Mouse (Mus musculus): ENCODE data around the gene Ptges3l.
"Not testable (repeated sequence)": the region's sequence is repeated elsewhere in the genome, so short reads cannot be mapped to it uniquely, and the experiment has no call there.

Ptges3l gene

DNA sequence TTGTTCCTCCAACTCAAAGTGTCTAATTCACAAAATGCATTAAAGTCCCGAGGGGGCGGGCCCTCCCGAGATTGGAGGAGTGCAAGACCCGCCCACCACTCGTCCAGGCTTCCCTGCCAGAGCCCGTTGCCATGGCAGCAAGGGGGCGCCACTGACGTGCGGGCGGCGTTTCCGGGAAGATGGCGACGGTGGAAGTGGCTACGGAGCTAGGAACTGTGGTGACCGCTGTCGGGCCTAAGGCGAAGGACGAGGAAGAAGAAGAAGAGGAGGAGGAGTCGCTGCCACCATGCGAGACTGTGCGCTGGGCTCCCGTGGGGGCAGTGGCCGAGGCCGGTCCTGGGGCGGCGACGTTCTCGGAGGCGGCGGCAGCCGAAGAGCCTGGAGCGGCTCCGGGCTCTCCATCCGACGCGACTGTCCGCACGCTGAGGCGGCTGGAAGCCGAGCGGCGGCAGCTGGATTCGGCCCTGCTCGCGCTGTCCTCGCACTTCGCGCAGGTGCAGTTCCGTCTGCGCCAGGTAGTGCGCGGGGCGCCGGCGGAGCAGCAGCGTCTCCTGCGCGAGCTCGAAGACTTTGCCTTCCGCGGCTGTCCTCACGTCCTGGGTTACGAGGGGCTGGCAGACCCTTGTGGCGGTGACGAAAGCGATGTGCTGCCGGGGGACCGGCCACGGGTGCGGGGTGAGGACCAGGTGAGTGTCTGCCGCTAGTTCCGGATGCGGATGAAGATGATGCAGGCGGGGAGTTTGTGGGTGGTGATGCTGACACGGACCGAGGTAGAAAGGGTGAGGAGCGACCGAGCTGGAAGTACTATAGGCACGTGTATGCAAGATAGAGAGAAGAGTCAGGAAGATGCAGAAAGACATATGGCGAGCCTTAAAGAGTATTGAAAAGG, at the start of gene Ptges3l, which contains the start of gene Rundc1:
Gene Ptges3l (minus strand): TSS at position 409 of the 889 bp plus-strand sequence.
Gene Rundc1 (plus strand): TSS at position 161 of the 889 bp plus-strand sequence.
- peak; percentile 95 for DNase-seq (ENCODE audit: low spot score)

DNA sequence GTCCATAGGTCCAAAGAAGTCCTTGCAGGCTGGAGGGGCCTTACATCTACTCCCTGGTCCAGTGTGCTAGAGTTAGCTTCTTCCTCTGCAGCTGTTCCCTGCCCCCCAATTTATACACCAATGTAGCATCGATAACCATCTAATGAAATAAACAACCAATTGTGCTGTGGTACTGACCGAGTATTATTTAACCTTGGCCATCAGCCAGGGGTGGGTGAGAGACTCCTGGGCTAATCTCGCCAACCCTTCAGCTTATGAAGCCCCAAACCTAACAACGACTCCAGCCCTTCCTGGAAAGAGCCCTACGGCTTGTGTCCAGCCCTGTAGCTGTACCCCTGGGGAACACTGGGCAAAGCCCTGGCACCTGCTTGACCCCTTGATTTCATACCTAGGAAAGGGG, 49.2 kb upstream of the Ptges3l start:
- DNase-seq (ENCODE audit: low spot score): no peak

DNA sequence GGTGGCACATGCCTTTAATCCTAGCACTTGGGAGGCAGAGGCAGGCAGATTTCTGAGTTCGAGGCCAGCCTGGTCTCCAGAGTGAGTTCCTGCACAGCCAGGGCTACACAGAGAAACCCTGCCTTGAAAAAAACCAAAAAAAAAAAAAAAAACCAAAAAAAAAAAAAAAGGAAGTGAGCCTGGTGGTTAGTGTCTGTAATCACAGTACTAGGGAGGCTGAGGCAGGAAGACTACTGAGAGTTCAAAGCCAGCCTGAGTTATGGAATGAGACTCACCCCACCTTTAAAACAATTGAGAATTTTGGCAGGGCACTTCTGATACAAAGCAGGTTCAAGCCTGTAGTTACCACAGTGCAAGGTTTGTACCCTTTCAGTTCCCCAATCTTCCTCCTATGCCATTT, 48.6 kb upstream of the Ptges3l start:
- DNase-seq (ENCODE audit: low spot score): not testable (repeated sequence)

DNA sequence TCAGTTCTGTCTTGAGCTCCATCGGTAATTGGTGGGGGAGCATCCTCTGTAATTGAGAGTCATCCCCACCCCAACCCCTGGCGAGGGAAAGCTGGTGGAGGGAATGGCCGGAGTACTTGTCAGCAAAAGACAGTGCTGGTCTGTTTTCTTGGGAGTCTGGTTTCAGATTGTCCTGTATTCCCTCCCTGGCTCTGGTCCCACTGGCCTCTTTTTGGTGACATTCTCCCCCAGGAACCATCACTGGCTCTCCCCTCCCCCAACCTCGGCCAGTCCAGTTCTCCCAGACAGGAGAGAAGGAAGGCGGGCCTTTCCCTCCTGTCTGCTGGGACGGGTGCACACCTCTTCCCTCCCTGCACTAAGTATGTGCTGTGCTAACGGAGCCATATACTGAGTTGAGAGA, 47.2 kb upstream of the Ptges3l start:
- no peak for DNase-seq (ENCODE audit: low spot score)

DNA sequence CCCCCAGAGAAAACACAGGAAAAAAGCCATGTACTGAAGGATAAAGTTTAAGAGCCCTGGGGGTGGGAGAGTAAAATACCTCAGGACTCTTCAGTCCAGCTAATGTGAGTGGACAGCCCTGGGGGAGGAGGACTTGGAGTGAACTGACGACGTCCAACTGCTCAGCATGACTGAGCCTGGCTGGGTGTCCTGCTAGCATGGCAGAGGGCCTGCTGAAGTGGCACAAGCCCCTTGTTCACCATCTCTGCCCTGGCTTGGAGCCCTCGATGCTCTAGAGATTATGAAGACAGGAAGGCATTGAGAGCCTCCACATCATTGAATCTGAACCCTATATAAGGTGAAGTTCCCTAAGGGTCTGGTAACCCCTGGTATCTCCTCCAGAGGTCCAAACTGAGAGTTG, 46.8 kb upstream of the Ptges3l start:
- no peak for DNase-seq (ENCODE audit: low spot score)

DNA sequence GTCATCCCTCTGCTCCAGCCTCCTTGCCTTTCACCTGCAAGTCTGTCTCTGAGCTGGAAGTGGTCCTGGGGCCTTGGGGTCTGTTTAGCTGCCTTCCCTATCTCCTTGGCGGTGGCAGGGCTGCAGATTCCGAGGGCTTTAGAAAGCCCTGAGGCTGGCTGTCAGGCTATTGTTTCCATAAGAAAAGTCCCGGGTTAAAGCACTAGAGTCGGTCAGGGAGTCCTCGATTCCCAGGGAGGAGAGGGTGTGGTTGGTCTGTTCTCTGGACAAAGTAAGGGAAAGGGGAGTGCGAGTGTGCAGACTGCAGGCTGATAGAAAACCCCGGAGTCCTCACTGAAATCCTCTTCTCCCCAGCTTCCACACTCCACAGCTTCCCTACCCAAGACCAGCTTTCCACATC, 45.1 kb upstream of the Ptges3l start:
- DNase-seq (ENCODE audit: low spot score): peak; percentile 3

DNA sequence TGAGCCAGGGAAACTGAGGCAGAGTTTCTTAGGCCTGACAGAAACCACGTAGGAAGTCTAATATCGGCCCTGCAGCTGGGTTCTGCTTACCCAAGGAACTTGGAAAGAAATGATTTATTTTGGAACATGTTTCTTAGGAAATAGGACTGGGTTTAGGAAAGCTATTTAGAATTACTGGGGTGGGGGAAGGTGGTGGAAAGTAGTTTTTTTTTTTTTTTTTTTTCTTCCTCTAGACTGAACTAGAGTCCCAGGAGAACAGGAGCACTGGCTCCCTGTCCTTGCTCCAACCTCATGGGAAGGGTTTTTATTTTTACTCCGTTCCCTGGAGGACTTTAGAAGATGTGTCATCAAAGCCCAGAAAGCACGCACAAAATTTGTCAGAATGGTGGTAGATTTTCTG, 44.0 kb upstream of the Ptges3l start:
- DNase-seq (ENCODE audit: low spot score): peak; percentile 1

DNA sequence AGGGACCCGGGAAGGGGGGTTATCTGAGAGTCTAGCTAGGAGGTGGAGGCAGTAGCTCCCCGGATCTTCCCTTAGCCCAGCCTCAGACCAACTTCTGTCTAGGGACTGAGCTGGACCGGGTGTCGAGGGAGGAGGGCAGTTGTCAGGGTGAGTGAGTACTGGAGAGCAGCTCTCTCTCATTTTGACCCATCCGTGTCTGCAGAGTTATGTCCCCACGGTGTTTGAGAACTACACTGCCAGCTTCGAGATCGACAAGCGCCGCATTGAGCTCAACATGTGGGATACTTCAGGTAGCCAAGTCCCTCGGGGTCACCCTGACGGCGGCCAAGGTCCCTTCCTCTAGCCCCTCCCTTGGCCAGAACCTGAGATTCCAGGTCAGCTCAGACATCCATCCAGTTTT, 43.6 kb upstream of the Ptges3l start:
- DNase-seq (ENCODE audit: low spot score): peak; percentile 25

DNA sequence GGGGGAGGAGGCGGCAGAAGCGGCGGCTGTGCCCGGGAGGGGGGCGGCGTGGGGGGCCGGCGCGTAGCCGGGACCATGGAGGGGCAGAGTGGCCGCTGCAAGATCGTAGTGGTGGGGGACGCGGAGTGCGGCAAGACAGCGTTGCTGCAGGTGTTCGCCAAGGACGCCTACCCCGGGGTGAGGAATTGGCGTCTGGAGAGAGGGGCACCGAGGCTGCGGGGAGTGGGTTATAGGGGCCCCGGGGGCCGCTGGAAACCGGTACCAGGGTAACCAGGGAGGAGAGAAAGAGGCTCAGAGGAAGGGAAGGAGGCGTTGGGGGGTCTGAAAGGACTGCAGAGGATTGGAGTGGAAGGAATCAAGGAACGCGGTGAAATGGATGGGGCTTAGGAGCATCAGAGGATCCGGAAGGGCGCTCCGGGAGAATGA, 43.1 kb upstream of the Ptges3l start:
- no peak for DNase-seq (ENCODE audit: low spot score)

DNA sequence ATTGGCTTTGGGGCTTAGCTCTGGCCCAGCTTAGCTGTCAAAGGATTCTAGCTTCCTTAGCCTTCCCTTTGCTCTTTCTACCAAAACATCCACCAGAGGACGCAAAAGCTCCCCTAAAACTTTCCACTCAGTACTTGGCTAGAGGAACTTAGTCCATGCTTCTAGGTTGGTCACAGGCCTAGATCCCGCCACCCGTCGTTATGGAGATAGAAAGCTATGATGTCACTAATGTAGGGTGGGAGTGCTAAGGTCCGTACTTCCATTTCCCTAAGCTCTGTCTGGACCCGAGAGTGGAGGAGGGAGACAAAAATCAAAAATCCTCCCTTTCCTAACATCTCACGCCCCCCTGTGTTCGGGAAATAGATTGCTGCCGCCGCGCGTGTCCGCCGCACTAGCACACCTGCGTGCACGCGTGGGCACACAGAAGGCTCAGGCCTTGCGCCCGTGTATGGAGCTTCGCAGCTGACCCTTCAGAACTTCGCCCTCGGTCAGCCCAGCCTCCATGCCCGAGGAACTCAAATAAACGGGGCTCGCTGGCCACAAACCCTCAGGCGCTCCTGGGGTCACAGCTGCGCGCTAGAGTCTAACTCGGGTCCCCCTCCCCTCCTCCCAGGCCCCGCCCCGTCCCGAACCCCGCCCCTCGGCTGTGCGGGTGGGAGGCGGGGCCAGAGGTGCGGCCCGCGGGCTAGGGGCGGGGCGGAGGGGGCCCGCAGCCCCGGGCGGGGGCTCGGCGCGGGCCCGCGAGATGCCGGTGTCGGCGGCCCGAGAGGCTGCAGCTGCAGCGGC, 42.5 kb upstream of the Ptges3l start:
- DNase-seq (ENCODE audit: low spot score): peak; percentile 87

DNA sequence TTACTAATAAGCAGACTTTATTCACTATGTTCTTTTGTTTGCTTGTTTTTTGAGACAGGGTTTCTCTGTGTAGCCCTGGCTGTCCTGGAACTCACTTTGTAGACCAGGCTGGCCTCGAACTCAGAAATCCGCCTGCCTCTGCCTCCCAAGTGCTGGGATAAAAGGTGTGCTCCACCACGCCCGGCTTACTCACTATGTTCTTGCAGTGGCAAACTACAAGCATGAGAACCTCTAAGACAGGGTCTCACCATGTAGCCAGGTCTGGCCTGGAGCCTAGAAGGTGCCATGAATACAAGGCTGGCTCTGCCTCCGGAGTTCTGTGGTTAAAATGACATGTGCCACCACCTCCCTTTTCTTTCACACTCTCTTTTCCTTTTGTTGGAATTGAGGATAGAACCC, 41.4 kb upstream of the Ptges3l start:
- not testable (repeated sequence) for DNase-seq (ENCODE audit: low spot score)

DNA sequence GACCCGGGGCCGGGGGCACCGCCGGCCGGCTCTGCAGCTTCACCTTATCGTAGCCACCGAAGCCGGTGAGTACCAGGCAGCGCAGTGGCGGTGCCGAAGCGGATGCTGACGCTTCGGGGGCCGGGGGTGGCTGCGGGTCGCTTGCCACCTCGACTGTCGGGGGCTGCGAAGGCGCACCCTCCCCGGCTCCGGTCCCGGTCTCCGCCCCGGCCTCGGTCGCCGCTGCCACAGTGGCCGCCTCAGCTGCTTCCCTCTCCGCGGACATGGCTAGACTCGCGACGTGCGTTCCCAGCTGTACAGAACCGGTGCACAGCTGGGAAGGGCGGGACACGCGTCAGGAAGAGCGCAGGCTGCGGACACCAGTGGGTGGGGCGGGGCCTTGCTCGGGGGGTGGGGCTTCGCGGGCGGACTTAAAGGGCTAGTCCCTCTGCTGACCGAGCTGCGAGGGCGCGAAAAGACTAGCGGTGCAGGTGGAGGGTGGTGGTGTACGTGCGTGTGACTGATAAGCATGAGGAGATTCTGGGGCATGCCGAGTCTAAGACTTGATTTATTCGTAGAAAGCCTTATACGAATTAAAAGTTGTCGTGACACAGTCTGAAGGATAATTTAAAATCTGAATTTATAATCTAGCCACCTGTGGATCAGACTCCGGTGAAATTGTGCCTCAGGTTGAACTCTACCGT, 40.9 kb upstream of the Ptges3l start, which contains the start of gene Vat1:
Gene Vat1 (minus strand): TSS at position 362 of the 683 bp plus-strand sequence.
- DNase-seq (ENCODE audit: low spot score): peak; percentile 88

DNA sequence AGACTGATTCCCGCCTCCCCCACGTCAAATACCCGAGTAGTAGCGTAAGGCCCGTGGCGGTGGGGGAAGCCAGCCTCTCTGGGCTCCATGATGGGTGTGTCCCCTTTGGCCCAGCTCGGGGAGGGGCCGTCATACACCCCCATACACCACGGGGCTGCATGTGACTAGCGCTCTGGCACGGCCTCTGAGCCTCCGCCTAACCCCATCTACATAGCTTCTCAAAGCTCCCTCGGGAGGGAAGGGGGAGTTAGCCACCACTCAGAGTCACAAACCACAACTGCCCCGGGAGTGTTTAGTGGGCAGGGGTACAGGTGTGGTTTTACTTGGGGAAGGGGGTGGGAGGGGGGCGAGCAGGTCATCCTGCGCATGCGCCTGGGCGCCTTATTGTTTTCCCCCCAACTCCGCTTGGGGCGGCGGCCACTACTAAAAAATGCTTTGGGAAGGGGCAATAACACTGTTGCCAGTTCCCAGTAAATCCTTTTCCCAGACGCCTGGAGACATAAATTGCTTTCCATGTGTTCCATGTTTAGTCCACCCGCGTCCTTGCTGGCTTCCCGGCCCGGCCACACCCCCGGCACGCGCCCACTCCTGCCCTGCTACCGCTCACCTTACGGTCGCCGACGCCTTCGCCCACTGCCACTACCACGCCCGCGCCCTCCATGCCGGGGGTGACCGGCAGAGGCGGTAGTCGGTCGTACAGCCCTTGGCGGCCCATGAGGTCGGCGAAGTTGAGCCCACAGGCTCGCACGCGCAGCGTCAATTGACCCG, 40.2 kb upstream of the Ptges3l start:
- peak; percentile 82 for DNase-seq (ENCODE audit: low spot score)

DNA sequence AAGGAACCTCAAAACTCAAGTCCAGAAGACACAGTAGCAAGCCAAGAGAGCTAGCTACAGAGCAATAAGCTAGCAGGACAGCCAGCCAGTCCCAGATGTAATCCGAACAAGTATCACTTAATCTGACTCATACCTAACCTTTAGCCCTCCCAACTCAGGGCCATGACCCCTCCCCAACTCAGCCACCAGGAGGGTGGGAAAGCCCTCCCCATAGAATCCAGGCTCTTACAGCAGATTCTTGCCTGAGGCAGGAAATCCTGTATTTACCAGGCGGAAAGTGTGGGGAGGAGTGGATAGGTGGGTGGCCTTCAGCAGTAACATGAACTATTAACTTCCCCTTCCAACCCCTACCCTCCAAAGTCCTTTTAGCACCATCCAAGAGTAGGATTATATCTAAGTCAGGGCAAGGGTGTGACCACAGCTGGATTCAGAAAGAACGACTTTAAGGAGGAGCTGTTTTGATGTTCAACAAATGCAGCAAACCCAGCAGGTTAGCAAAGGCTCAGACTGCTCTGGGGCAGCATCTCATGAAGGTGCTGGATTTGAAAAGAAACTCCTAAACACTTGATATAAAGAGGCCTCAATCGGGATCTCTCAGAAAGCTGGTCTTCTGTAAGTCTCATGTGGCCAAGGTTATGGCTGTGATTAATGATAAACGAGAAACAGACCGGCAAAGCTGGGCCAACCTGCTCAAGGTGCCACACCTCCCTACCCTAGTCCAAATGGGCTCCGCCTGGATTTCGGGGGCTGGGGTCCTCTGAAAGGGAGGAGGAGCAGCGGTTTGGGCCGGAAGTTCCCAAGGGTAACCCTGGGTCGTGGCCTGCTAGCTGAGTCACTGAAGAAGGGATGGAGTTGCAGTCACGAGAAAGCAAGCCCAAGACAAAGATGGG, 39.3 kb upstream of the Ptges3l start, which contains the start of gene Rnd2:
Gene Rnd2 (plus strand): TSS at position 789 of the 890 bp plus-strand sequence.
- DNase-seq (ENCODE audit: low spot score): peak; percentile 80

DNA sequence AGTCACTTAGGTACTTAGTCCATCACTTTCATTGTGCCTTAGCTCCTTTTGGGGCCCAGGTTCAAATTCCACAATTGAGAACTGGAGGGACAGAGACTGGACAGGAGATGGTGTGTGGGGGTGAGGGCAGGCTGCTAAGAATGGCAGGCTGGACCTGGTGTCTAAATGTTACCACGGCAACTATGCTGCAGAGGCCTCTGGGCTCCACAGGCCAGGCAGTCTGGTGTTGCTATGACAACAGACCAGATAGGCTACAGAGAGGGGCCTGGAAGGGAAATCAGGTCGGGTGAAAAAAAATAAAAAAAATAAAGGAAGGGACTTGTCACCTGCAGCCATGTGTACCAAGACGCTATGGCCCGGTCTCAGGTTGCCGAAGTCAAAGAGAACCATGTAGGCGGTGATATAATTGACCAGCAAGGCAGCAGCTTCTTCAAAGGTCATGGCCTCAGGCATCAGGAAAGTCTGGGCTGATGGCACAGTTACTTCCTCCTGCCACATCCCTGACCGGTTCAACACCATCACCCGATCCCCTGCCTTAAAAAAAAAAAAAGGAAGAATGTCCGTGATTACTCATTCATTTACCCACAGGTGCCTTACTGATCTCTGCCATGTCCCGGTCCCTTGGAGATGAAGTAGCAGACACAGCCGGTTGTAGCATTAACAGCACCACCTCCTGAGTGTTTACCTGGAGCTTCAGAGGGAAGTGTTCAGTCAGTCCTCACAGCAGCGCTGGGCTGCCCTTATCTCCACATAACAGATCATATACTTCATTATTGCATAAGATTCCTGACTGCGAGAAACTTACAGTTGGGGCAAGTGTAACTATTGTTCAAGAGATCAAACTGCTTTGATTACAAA, 37.7 kb upstream of the Ptges3l start:
- no peak for DNase-seq (ENCODE audit: low spot score)

DNA sequence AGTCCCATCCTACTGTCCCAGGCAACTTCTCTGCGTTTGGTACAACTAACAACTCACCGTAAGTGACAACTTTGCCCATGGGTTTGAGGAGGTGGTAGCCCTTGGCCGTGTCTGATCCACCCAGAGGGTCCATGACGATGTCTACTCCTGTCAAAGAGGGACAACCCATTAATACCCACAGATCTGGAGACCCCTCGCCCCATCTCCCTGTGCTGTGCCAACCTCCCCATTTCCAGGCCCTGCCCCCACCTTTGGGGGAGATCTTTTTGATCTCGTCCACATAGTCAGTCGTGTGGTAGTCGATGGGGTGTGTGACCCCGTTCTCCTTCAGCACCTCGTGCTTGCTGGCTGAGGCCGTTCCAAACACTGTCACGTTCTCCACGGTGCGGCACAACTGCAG, 37.0 kb upstream of the Ptges3l start:
- DNase-seq (ENCODE audit: low spot score): no peak

DNA sequence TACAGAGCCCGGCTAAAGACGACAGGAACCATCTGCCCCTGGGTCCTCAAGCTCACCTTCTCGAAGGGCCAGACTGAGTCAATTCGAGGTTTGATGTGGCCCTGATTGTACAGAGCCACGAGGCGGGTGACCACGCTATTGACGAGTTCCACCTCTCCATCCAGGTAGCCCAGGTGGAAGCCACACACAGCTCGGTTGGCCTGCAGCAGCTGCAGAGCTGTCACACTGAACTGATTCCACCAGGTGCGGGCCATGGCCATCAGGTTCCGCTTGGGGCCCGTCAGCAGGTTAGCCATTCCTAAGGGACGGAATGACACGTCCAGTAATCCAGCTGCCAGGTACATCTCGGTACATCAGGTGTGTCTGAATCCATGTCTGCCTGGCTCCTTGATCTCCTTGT, 35.2 kb upstream of the Ptges3l start:
- no peak for DNase-seq (ENCODE audit: low spot score)

DNA sequence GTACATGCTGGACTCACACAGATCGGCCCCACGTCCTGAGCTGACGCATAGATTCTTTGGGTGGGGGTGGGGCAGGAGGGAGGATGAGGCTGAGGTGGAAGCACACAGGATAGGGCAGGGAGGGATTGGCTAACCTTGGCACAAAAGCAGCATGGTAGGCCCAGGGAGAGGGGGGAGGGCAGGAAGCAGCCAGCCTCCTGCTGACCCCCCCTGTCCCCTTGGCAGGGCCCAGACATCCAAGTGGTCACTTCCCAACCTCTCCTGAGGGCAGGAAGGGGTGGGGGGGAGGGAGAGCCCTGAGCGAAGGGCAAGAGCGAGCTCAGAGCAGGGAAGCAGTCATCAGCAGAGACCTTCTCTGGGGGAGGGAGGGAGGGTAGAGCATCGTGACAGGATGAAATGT, 34.6 kb upstream of the Ptges3l start:
- DNase-seq (ENCODE audit: low spot score): no peak

DNA sequence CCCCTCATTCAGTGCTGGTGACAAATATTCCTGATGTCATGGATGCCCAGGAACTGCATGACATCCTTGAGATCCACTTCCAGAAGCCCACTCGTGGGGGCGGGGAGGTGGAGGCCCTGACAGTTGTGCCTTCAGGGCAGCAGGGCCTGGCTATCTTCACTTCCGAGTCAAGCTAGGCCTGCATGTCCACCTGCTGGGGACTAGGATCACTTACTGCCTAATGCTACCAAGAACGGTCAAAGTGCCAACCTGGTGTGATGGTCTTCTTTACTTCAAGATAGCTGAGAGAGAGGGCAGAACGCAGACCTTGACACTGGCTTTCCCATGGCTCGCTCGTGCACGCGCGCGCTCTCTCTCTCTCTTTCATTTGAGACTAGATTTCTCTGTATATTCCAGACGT, 33.1 kb upstream of the Ptges3l start:
- no peak for DNase-seq (ENCODE audit: low spot score)

Data from yolk sac, embryonic 10.5 days (tissue).